ENCODE assay signal across 9 mouse cellular contexts in the genomic region with DNA sequence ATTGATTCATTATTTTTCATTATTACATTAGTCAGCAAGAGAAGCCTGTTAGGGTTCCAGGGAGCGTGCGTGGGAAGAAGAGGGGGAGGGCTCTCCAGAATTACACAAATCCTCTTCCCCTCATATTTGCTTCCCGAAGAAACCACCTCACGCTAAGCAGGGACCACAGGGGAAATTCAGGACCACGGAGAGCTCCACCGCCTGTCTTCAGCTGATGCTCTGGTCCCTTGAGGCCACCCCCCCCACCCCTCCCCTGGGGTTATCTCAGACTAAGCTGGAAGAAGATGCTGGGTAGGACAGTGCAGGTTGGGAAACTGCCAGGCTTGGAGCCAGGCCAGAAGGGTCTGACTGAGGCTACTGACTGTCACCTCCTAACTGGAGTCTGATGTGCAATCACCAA.
A peak's percentile ranks its signal among the peaks of the same experiment; 100 is the strongest.
DNase-seq lines count a peak whose midpoint lies in the region; ATAC-seq lines count a peak whose summit lies in the region.
"Had no signal": no experiment of that assay in that cellular context is flagged by ENCODE, and none has a peak within 500 bp of the region (broad histone marks: within the 10 kb centered on the region; RNA-seq: fewer than 3 reads in every experiment).

No protein-coding gene starts in this region.

- H3K9me3 ChIP-seq in forebrain, embryonic 14.5 days (replicated peaks; ENCODE audit: control insufficient read depth, low read length): no peaks in the 10 kb centered on the region
- no peaks in the 10 kb centered on the region for H3K9me3 ChIP-seq in forebrain, embryonic 13.5 days (replicated peaks)
- no peaks in the 10 kb centered on the region for H3K9me3 ChIP-seq in midbrain, embryonic 14.5 days (ENCODE audit: control insufficient read depth, low read length)
- no peaks in the 10 kb centered on the region for H3K9me3 ChIP-seq in midbrain, embryonic 13.5 days
- H3K9me3 ChIP-seq: hindbrain, embryonic 15.5 days had no signal

- no peaks in the 10 kb centered on the region for H3K36me3 ChIP-seq in forebrain, embryonic 14.5 days (ENCODE audit: control insufficient read depth, insufficient read depth, low read length)
- H3K36me3 ChIP-seq in forebrain, embryonic 13.5 days (ENCODE audit: poor library complexity, severe bottlenecking): no peaks in the 10 kb centered on the region
- H3K36me3 ChIP-seq in midbrain, embryonic 14.5 days (ENCODE audit: control insufficient read depth, insufficient read depth, low read length): no peaks in the 10 kb centered on the region
- no peaks in the 10 kb centered on the region for H3K36me3 ChIP-seq in midbrain, embryonic 13.5 days
- H3K36me3 ChIP-seq: hindbrain, embryonic 15.5 days had no signal

- no peaks in the 10 kb centered on the region for H3K27me3 ChIP-seq in forebrain, embryonic 14.5 days (replicated peaks; ENCODE audit: control insufficient read depth, insufficient read depth, low read length)
- H3K27me3 ChIP-seq in forebrain, embryonic 13.5 days: no peaks in the 10 kb centered on the region
- no peaks in the 10 kb centered on the region for H3K27me3 ChIP-seq in midbrain, embryonic 14.5 days (ENCODE audit: control insufficient read depth, insufficient read depth, low read length)
- no peaks in the 10 kb centered on the region for H3K27me3 ChIP-seq in midbrain, embryonic 13.5 days
- H3K27me3 ChIP-seq: hindbrain, embryonic 15.5 days had no signal

- no peak overlapping the region for H3K4me3 ChIP-seq in forebrain, embryonic 14.5 days (ENCODE audit: low read depth, low read length)
- no peak overlapping the region for H3K4me3 ChIP-seq in forebrain, embryonic 13.5 days
- no peak overlapping the region for H3K4me3 ChIP-seq in midbrain, embryonic 14.5 days (replicated peaks; ENCODE audit: low read depth, low read length)
- no peak overlapping the region for H3K4me3 ChIP-seq in midbrain, embryonic 13.5 days (replicated peaks)
- H3K4me3 ChIP-seq: hindbrain, embryonic 15.5 days had no signal

- DNase-seq in forebrain, embryonic 14.5 days (ENCODE audit: low spot score): peak; percentile 53
- peak; percentile 72 for DNase-seq in midbrain, embryonic 14.5 days
- peak; percentile 69 to 74 for DNase-seq in kidney, postnatal 25 days
- peak; percentile 51 to 80 for DNase-seq in spleen, postnatal 4 days (ENCODE audit: low spot score in 2 of 2)

- H3K4me2 ChIP-seq in forebrain, embryonic 14.5 days (ENCODE audit: low read length): no peak overlapping the region
- H3K4me2 ChIP-seq in forebrain, embryonic 13.5 days: no peak overlapping the region
- H3K4me2 ChIP-seq in midbrain, embryonic 14.5 days (ENCODE audit: low read length): no peak overlapping the region
- H3K4me2 ChIP-seq in midbrain, embryonic 13.5 days (replicated peaks): no peak overlapping the region
- H3K4me2 ChIP-seq: hindbrain, embryonic 15.5 days had no signal

- no peak overlapping the region for H3K9ac ChIP-seq in forebrain, embryonic 14.5 days (ENCODE audit: low read length)
- no peak overlapping the region for H3K9ac ChIP-seq in forebrain, embryonic 13.5 days
- H3K9ac ChIP-seq in midbrain, embryonic 14.5 days (replicated peaks; ENCODE audit: low read length): no peak overlapping the region
- no peak overlapping the region for H3K9ac ChIP-seq in midbrain, embryonic 13.5 days (replicated peaks)
- H3K9ac ChIP-seq: hindbrain, embryonic 15.5 days had no signal

- ATAC-seq in forebrain, embryonic 14.5 days: no peak
- ATAC-seq in forebrain, embryonic 13.5 days: no peak
- no peak for ATAC-seq in midbrain, embryonic 14.5 days (ENCODE audit: low FRiP score, low TSS enrichment)
- no peak; the same call in 1 of the 2 replicates for ATAC-seq in midbrain, embryonic 13.5 days
- ATAC-seq in common myeloid progenitor, adult 5-6 weeks (replicated peaks; ENCODE audit: low read depth, poor library complexity, severe bottlenecking): peak; percentile 94
- ATAC-seq in activated CD4-positive, CD25-positive, alpha-beta regulatory T cell, adult 4 months: no peak

- WGBS in forebrain, embryonic 14.5 days: 16% methylated on average over 6 of the region's 6 CpGs
- WGBS in forebrain, embryonic 13.5 days: 19% methylated on average over 6 of the region's 6 CpGs
- 17% methylated on average over 6 of the region's 6 CpGs for WGBS in midbrain, embryonic 14.5 days
- 16% methylated on average over 6 of the region's 6 CpGs for WGBS in midbrain, embryonic 13.5 days

- no peak overlapping the region for H3K27ac ChIP-seq in forebrain, embryonic 14.5 days (ENCODE audit: low read depth, low read length)
- no peak overlapping the region for H3K27ac ChIP-seq in forebrain, embryonic 13.5 days
- no peak overlapping the region for H3K27ac ChIP-seq in midbrain, embryonic 14.5 days (replicated peaks; ENCODE audit: low read depth, low read length)
- H3K27ac ChIP-seq in midbrain, embryonic 13.5 days: no peak overlapping the region
- H3K27ac ChIP-seq: hindbrain, embryonic 15.5 days had no signal

- H3K4me1 ChIP-seq in forebrain, embryonic 14.5 days (ENCODE audit: control insufficient read depth, insufficient read depth, low read length): peaks cover 6% of the 10 kb centered on the region; the same call in 1 of the 2 replicates
- H3K4me1 ChIP-seq in forebrain, embryonic 13.5 days: peaks cover 12% of the 10 kb centered on the region
- H3K4me1 ChIP-seq in midbrain, embryonic 14.5 days (ENCODE audit: control insufficient read depth, insufficient read depth, low read length): peaks cover 10% of the 10 kb centered on the region
- peaks cover 18% of the 10 kb centered on the region for H3K4me1 ChIP-seq in midbrain, embryonic 13.5 days (replicated peaks)
